Mouse (Mus musculus) erythroblast, adult 5-6 weeks (primary cell): ENCODE measurements around the gene Fance. TPM values are rescaled to one million over a fixed set of nuclear protein-coding genes. Genes with fewer than 3 reads are reported as not detected.
A peak's percentile ranks its signal among the peaks of the same experiment; 100 is the strongest.

Source experiments
- ATAC-seq: replicated peaks from 2 replicates; pipeline ENCODE4 v1.8.0; 2016; ENCODE audit warnings: moderate number of reproducible peaks, mild to moderate bottlenecking, moderate TSS enrichment, inconsistent platforms; ENCODE audit not compliant: poor library complexity, low FRiP score, severe bottlenecking
- total RNA-seq, 2 experiments: library from RNA; stranded (forward) in 1 of 2; stranded (reverse) in 1 of 2; fragments of 150-400 nt in 1 of 2; fragments of 200-764, 138-1000 nt in 1 of 2; gene quantifications; 2 replicates each; pipeline versions ENCODE4 v1.2.3 to v1.2.4; 2015 to 2017; ENCODE audit warnings: low replicate concordance in 2 of 2

Fance gene
- total RNA-seq, 2 experiments from 2014 or later: 0.68 to 23.1 TPM

GRCm38 (mm10) chr17:28369056-28369455 lies 55.7 kb downstream of the Fance start:
- no peak for ATAC-seq

GRCm38 (mm10) chr17:28371286-28371685 lies 58.0 kb downstream of the Fance start:
- no peak for ATAC-seq

- ATAC-seq: no peak
Observed at GRCm38 (mm10) chr17:28371941-28372340, 58.6 kb downstream of the Fance start.

DNA sequence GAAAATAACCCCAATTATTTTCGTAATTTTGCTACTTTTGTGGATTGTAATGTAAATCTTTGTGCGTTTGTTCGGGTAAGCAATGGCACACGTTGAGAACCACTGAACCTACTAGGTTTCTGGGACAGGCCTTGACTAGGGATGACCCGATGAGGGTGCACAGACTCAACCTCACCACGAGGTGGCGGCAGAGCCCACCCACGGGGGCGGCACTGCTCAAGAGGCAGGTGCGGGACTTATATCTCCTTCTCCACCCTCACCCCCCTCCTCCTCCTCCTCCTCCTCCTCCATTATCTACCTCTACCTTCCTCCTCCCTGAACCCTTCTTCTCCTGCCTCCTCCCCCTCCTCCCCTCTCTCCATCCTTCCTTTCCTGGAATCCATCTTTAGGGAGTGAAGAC lies 60.5 kb downstream of the Fance start:
- ATAC-seq: peak; percentile 86

DNA sequence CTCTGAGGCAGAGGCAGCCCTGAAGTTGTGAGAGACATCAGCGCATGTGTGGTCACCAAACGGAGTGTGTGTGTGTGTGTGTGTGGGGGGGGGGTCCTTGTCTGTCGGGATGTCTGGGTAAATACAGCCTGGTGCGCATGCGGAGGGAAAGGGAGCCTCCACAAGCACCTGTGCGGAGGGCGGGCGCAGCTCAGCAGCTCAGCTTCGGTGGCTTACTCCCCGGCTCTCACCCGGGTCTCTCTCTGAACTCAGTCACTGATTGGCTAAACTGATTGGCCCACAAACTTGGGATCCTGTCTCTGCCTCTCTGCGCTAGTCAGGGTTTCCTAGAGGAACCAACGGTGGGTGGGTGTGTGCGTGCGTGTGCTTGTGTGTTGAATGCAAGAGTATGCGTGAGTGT lies 61.2 kb downstream of the Fance start:
- ATAC-seq: no peak

GRCm38 (mm10) chr17:28375592-28376061 lies 62.3 kb downstream of the Fance start:
- no peak; the same call in 1 of the 2 replicates for ATAC-seq

Other genes with a start within 250 kb of the Fance start
- not detected in 2 replicates for gene Tcp11, start 232.9 kb upstream of the Fance start, total RNA-seq (2015; ENCODE audit: low replicate concordance)
- not detected in 2 replicates for gene Tcp11, start 232.9 kb upstream of the Fance start, total RNA-seq (2017; ENCODE audit: low replicate concordance)
- gene Scube3, start 171.4 kb upstream of the Fance start, total RNA-seq (2015; ENCODE audit: low replicate concordance): not detected in 2 replicates
- not detected in 2 replicates for gene Scube3, start 171.4 kb upstream of the Fance start, total RNA-seq (2017; ENCODE audit: low replicate concordance)
- 1.5 and 2.3 TPM in 2 replicates for gene Zfp523, start 136.4 kb upstream of the Fance start, total RNA-seq (2015; ENCODE audit: low replicate concordance)
- 2.1 and 2.5 TPM in 2 replicates for gene Zfp523, start 136.4 kb upstream of the Fance start, total RNA-seq (2017; ENCODE audit: low replicate concordance)
- gene Def6, start 105.7 kb upstream of the Fance start, total RNA-seq (2015; ENCODE audit: low replicate concordance): 7.5 and 12.9 TPM in 2 replicates
- gene Def6, start 105.7 kb upstream of the Fance start, total RNA-seq (2017; ENCODE audit: low replicate concordance): 21.9 and 28.0 TPM in 2 replicates
- 0.21 and 0.77 TPM in 2 replicates for gene Ppard, start 80.8 kb upstream of the Fance start, total RNA-seq (2015; ENCODE audit: low replicate concordance)
- 0.94 TPM in 1 of 2 replicates, not detected in the other for gene Ppard, start 80.8 kb upstream of the Fance start, total RNA-seq (2017; ENCODE audit: low replicate concordance)
- 515 and 525 TPM in 2 replicates for gene Rpl10a, start 15.0 kb downstream of the Fance start, total RNA-seq (2015; ENCODE audit: low replicate concordance)
- gene Rpl10a, start 15.0 kb downstream of the Fance start, total RNA-seq (2017; ENCODE audit: low replicate concordance): 92.4 and 200 TPM in 2 replicates
- not detected in 2 replicates for gene Tead3, start 37.3 kb downstream of the Fance start, total RNA-seq (2015; ENCODE audit: low replicate concordance)
- gene Tead3, start 37.3 kb downstream of the Fance start, total RNA-seq (2017; ENCODE audit: low replicate concordance): not detected in 2 replicates
- gene Tulp1, start 51.7 kb downstream of the Fance start, total RNA-seq (2015; ENCODE audit: low replicate concordance): not detected in 2 replicates
- gene Tulp1, start 51.7 kb downstream of the Fance start, total RNA-seq (2017; ENCODE audit: low replicate concordance): 0.28 TPM in 1 of 2 replicates, not detected in the other
- 3.7 and 6.7 TPM in 2 replicates for gene Fkbp5, start 204.0 kb downstream of the Fance start, total RNA-seq (2015; ENCODE audit: low replicate concordance)
- gene Fkbp5, start 204.0 kb downstream of the Fance start, total RNA-seq (2017; ENCODE audit: low replicate concordance): 12.8 and 13.8 TPM in 2 replicates
- gene Armc12, start 217.3 kb downstream of the Fance start, total RNA-seq (2015; ENCODE audit: low replicate concordance): not detected in 2 replicates
- not detected in 2 replicates for gene Armc12, start 217.3 kb downstream of the Fance start, total RNA-seq (2017; ENCODE audit: low replicate concordance)
- gene Clpsl2, start 235.9 kb downstream of the Fance start, total RNA-seq (2015; ENCODE audit: low replicate concordance): not detected in 2 replicates
- not detected in 2 replicates for gene Clpsl2, start 235.9 kb downstream of the Fance start, total RNA-seq (2017; ENCODE audit: low replicate concordance)
- gene Clps, start 247.2 kb downstream of the Fance start, total RNA-seq (2015; ENCODE audit: low replicate concordance): not detected in 2 replicates
- gene Clps, start 247.2 kb downstream of the Fance start, total RNA-seq (2017; ENCODE audit: low replicate concordance): not detected in 2 replicates